In genomic region chr11:68290631-68291030, GRCm38 (mm10) we compare ENCODE assay signal across 12 mouse cellular contexts.
DNase-seq lines count a peak whose midpoint lies in the region; ATAC-seq lines count a peak whose summit lies in the region.
"Had no signal": no experiment of that assay in that cellular context is flagged by ENCODE, and none has a peak within 500 bp of the region (broad histone marks: within the 10 kb centered on the region; RNA-seq: fewer than 3 reads in every experiment).

No protein-coding gene starts in this region.

- H3K36me3 ChIP-seq in kidney, embryonic 15.5 days, result no peaks in the 10 kb centered on the region
- no peaks in the 10 kb centered on the region for H3K36me3 ChIP-seq in embryonic facial prominence, embryonic 15.5 days
- H3K36me3 ChIP-seq in neural tube, embryonic 14.5 days (ENCODE audit: control insufficient read depth, insufficient read depth, low read length), result no peaks in the 10 kb centered on the region
- H3K36me3 ChIP-seq: intestine, embryonic 15.5 days; stomach, embryonic 15.5 days had no signal

- no peaks in the 10 kb centered on the region for H3K9me3 ChIP-seq in kidney, embryonic 15.5 days (replicated peaks)
- H3K9me3 ChIP-seq in embryonic facial prominence, embryonic 15.5 days (replicated peaks), result no peaks in the 10 kb centered on the region
- H3K9me3 ChIP-seq in neural tube, embryonic 14.5 days (ENCODE audit: control insufficient read depth, low read length), result no peaks in the 10 kb centered on the region
- H3K9me3 ChIP-seq: intestine, embryonic 15.5 days; stomach, embryonic 15.5 days had no signal

- peak; percentile 28 for DNase-seq in kidney, postnatal 10 days
- DNase-seq in gastrocnemius, postnatal 36 days, result peak; percentile 32 to 48
- DNase-seq in spleen, postnatal 4 days (ENCODE audit: low spot score in 2 of 2), result no peak
- DNase-seq in B cell, adult 2 months, result no peak
- DNase-seq: cerebellum, adult 2 months; embryo, embryonic 11 days had no signal

- H3K4me1 ChIP-seq in kidney, embryonic 15.5 days, result peaks cover 16% of the 10 kb centered on the region
- H3K4me1 ChIP-seq in embryonic facial prominence, embryonic 15.5 days, result peaks cover 32% of the 10 kb centered on the region
- peaks cover 9% of the 10 kb centered on the region; the same call in 1 of the 2 replicates for H3K4me1 ChIP-seq in neural tube, embryonic 14.5 days (ENCODE audit: control insufficient read depth, insufficient read depth, low read length)

- intact Hi-C loops in gastrocnemius, postnatal 36 days (cut with DNase I), result no loop called here

- no peak overlapping the region for H3K27ac ChIP-seq in kidney, embryonic 15.5 days
- H3K27ac ChIP-seq in embryonic facial prominence, embryonic 15.5 days (replicated peaks), result 0 out of 2 replicates have a peak overlapping the region, but pooled peaks have one; percentile 35
- no peak overlapping the region for H3K27ac ChIP-seq in neural tube, embryonic 14.5 days (ENCODE audit: low read depth, low read length)
- H3K27ac ChIP-seq: intestine, embryonic 15.5 days; stomach, embryonic 15.5 days had no signal

- H3K9ac ChIP-seq in kidney, embryonic 15.5 days, result no peak overlapping the region
- no peak overlapping the region for H3K9ac ChIP-seq in embryonic facial prominence, embryonic 15.5 days
- H3K9ac ChIP-seq in neural tube, embryonic 14.5 days (replicated peaks; ENCODE audit: low read depth, low read length), result no peak overlapping the region
- H3K9ac ChIP-seq: intestine, embryonic 15.5 days; stomach, embryonic 15.5 days had no signal

- no peak overlapping the region for H3K4me2 ChIP-seq in kidney, embryonic 15.5 days
- 0 out of 2 replicates have a peak overlapping the region, but pooled peaks have one; percentile 24 for H3K4me2 ChIP-seq in embryonic facial prominence, embryonic 15.5 days (replicated peaks)
- H3K4me2 ChIP-seq in neural tube, embryonic 14.5 days (ENCODE audit: low read depth, low read length), result no peak overlapping the region
- H3K4me2 ChIP-seq: heart, embryonic 11.5 days; intestine, embryonic 15.5 days; stomach, embryonic 15.5 days had no signal

- H3K4me3 ChIP-seq in kidney, embryonic 15.5 days (replicated peaks), result no peak overlapping the region
- no peak overlapping the region for H3K4me3 ChIP-seq in embryonic facial prominence, embryonic 15.5 days (replicated peaks)
- no peak overlapping the region for H3K4me3 ChIP-seq in neural tube, embryonic 14.5 days (ENCODE audit: low read depth, low read length)
- H3K4me3 ChIP-seq: intestine, embryonic 15.5 days; stomach, embryonic 15.5 days had no signal

- ATAC-seq in kidney, embryonic 15.5 days (replicated peaks; ENCODE audit: low FRiP score), result no peak
- ATAC-seq in embryonic facial prominence, embryonic 15.5 days (ENCODE audit: insufficient number of reproducible peaks, low FRiP score, low TSS enrichment, low read depth), result peak; percentile 62; the same call in 1 of the 2 replicates
- peak; percentile 65; the same call in 1 of the 2 replicates for ATAC-seq in neural tube, embryonic 14.5 days (ENCODE audit: low read depth)
- ATAC-seq: intestine, embryonic 15.5 days had no signal

- 22% methylated on average over 8 of the region's 8 CpGs for WGBS in kidney, embryonic 15.5 days
- 26% methylated on average over 8 of the region's 8 CpGs for WGBS in embryonic facial prominence, embryonic 15.5 days
- 13% methylated on average over 8 of the region's 8 CpGs for WGBS in neural tube, embryonic 14.5 days

- no peaks in the 10 kb centered on the region for H3K27me3 ChIP-seq in kidney, embryonic 15.5 days
- H3K27me3 ChIP-seq in embryonic facial prominence, embryonic 15.5 days, result peaks cover 6% of the 10 kb centered on the region; the same call in 1 of the 2 replicates
- H3K27me3 ChIP-seq in neural tube, embryonic 14.5 days (ENCODE audit: control insufficient read depth, insufficient read depth, low read length), result no peaks in the 10 kb centered on the region
- H3K27me3 ChIP-seq: intestine, embryonic 15.5 days; stomach, embryonic 15.5 days had no signal

Comparison
In these comparisons a context has a peak if more than half of its experiments do, and no peak if none do; other contexts are left out.
1. DNase-seq: peak in kidney, postnatal 10 days (single experiment) and gastrocnemius, postnatal 36 days (2 of 2); none in spleen, postnatal 4 days (0 of 2) and B cell, adult 2 months (0 of 2).